Mouse (Mus musculus): ENCODE measurements around the gene Mrps15.

Mrps15 gene

GRCm38 (mm10) chr4:126046851-126047585, at the start of gene Mrps15:
TSS of gene Mrps15 (plus strand) at chr4:126046925.
- in situ Hi-C loops (cut with MseI, MboI): no loop called here

GRCm38 (mm10) chr4:125997826-125998225, 48.9 kb upstream of the Mrps15 start:
- in situ Hi-C loops (cut with MseI, MboI): no loop called here

GRCm38 (mm10) chr4:126001311-126002199, 45.2 kb upstream of the Mrps15 start:
- in situ Hi-C loops (cut with MseI, MboI): no loop called here

- in situ Hi-C loops (cut with MseI, MboI): no loop called here
Measured at GRCm38 (mm10) chr4:126017676-126018332, 28.9 kb upstream of the Mrps15 start.

- in situ Hi-C loops (cut with MseI, MboI): no loop called here
Measured at GRCm38 (mm10) chr4:126018966-126019538, 27.7 kb upstream of the Mrps15 start.

GRCm38 (mm10) chr4:126024303-126024900, 22.3 kb upstream of the Mrps15 start, which contains the start of gene Csf3r:
TSS of gene Csf3r (plus strand) at chr4:126024550.
- in situ Hi-C loops (cut with MseI, MboI): no loop called here

- in situ Hi-C loops (cut with MseI, MboI): no loop called here
Measured at GRCm38 (mm10) chr4:126025801-126026200, 20.9 kb upstream of the Mrps15 start.

- in situ Hi-C loops (cut with MseI, MboI): no loop called here
Measured at GRCm38 (mm10) chr4:126027980-126028379, 18.7 kb upstream of the Mrps15 start.

- in situ Hi-C loops (cut with MseI, MboI): no loop called here
Measured at GRCm38 (mm10) chr4:126029042-126029441, 17.7 kb upstream of the Mrps15 start.

GRCm38 (mm10) chr4:126030705-126031104, 16.0 kb upstream of the Mrps15 start:
- in situ Hi-C loops (cut with MseI, MboI): no loop called here

- in situ Hi-C loops (cut with MseI, MboI): no loop called here
Measured at GRCm38 (mm10) chr4:126035413-126035812, 11.3 kb upstream of the Mrps15 start.

GRCm38 (mm10) chr4:126051617-126052016, 4.9 kb downstream of the Mrps15 start:
- in situ Hi-C loops (cut with MseI, MboI): no loop called here

GRCm38 (mm10) chr4:126057207-126058133, 10.7 kb downstream of the Mrps15 start:
- in situ Hi-C loops (cut with MseI, MboI): no loop called here

- in situ Hi-C loops (cut with MseI, MboI): no loop called here
Measured at GRCm38 (mm10) chr4:126058134-126058996, 11.6 kb downstream of the Mrps15 start, which contains the start of gene Oscp1. TSS of gene Oscp1 (plus strand) at chr4:126058565.

GRCm38 (mm10) chr4:126058997-126059362, 12.3 kb downstream of the Mrps15 start:
- in situ Hi-C loops (cut with MseI, MboI): no loop called here

- in situ Hi-C loops (cut with MseI, MboI): no loop called here
Measured at GRCm38 (mm10) chr4:126062856-126063255, 16.1 kb downstream of the Mrps15 start.

GRCm38 (mm10) chr4:126065241-126065640, 18.5 kb downstream of the Mrps15 start:
- in situ Hi-C loops (cut with MseI, MboI): no loop called here

- in situ Hi-C loops (cut with MseI, MboI): no loop called here
Measured at GRCm38 (mm10) chr4:126067401-126068077, 20.8 kb downstream of the Mrps15 start.

GRCm38 (mm10) chr4:126068842-126069241, 22.1 kb downstream of the Mrps15 start:
- in situ Hi-C loops (cut with MseI, MboI): no loop called here
